Mouse (Mus musculus): ENCODE measurements around the gene Pitpnm2. TPM values are rescaled to one million over a fixed set of nuclear protein-coding genes. Genes with fewer than 3 reads are reported as not detected.

The Pitpnm2 gene
- polyA plus RNA-seq, 1 experiment = 4.0 TPM

- Histone ChIP-seq H3K79me3 (ENCODE audit: low read depth) (no peaks in the 10 kb centered on the region), H3K27me3 (ENCODE audit: control insufficient read depth, insufficient read depth, insufficient read length) (no peaks in the 10 kb centered on the region), H3K36me3 (ENCODE audit: control insufficient read depth, insufficient read depth) (no peaks in the 10 kb centered on the region), H3K4me3 (ENCODE audit: insufficient read depth, poor library complexity, severe bottlenecking) (no peak overlapping the region), H3K79me2 (ENCODE audit: control insufficient read depth, insufficient read depth) (no peaks in the 10 kb centered on the region), H3ac (ENCODE audit: control insufficient read depth, insufficient read length, low read depth) (peak overlapping the region; percentile 10)
- TF ChIP-seq MAX (IDR thresholded peaks at IDR 0.05) (no peak), USF1 (IDR thresholded peaks at IDR 0.05; ENCODE audit: low read depth) (no peak), MYOD1 (IDR thresholded peaks at IDR 0.05; ENCODE audit: control insufficient read depth, insufficient read length, low read depth) (no peak), FOSL1 (IDR thresholded peaks at IDR 0.05; ENCODE audit: insufficient read depth, low read length, poor library complexity, severe bottlenecking) (no peak), CEBPB (IDR thresholded peaks at IDR 0.05; ENCODE audit: low read depth) (no peak), MYOG (IDR thresholded peaks at IDR 0.05; ENCODE audit: control insufficient read depth, extremely low read depth, insufficient read length) (no peak), CTCF (IDR thresholded peaks at IDR 0.05; ENCODE audit: control insufficient read depth, insufficient read depth, insufficient read length) (no peak)
Observed at GRCm38 (mm10) chr5:124095077-124095581, 154.4 kb downstream of the Pitpnm2 start.

- no peak overlapping the region for H3ac ChIP-seq (ENCODE audit: control insufficient read depth, insufficient read length, low read depth)
- TF ChIP-seq FOSL1 (IDR thresholded peaks at IDR 0.05; ENCODE audit: insufficient read depth, low read length, poor library complexity, severe bottlenecking) (no peak), MAX (IDR thresholded peaks at IDR 0.05) (no peak), MYOD1 (IDR thresholded peaks at IDR 0.05; ENCODE audit: control insufficient read depth, insufficient read length, low read depth) (no peak), USF1 (IDR thresholded peaks at IDR 0.05; ENCODE audit: low read depth) (no peak), CTCF (IDR thresholded peaks at IDR 0.05; ENCODE audit: control insufficient read depth, insufficient read depth, insufficient read length) (no peak), CEBPB (IDR thresholded peaks at IDR 0.05; ENCODE audit: low read depth) (no peak), MYOG (IDR thresholded peaks at IDR 0.05; ENCODE audit: control insufficient read depth, extremely low read depth, insufficient read length) (no peak)
- H3K4me3 ChIP-seq (ENCODE audit: insufficient read depth, poor library complexity, severe bottlenecking) = no peak overlapping the region
- no peaks in the 10 kb centered on the region for H3K79me3 ChIP-seq (ENCODE audit: low read depth)
- no peaks in the 10 kb centered on the region for H3K79me2 ChIP-seq (ENCODE audit: control insufficient read depth, insufficient read depth)
- H3K27me3 ChIP-seq (ENCODE audit: control insufficient read depth, insufficient read depth, insufficient read length) = no peaks in the 10 kb centered on the region
- H3K36me3 ChIP-seq (ENCODE audit: control insufficient read depth, insufficient read depth) = no peaks in the 10 kb centered on the region
Observed at GRCm38 (mm10) chr5:124093852-124094604, 155.5 kb downstream of the Pitpnm2 start.

GRCm38 (mm10) chr5:124093120-124093794 lies 156.3 kb downstream of the Pitpnm2 start:
- no peaks in the 10 kb centered on the region for H3K79me2 ChIP-seq (ENCODE audit: control insufficient read depth, insufficient read depth)
- no peaks in the 10 kb centered on the region for H3K27me3 ChIP-seq (ENCODE audit: control insufficient read depth, insufficient read depth, insufficient read length)
- H3K4me3 ChIP-seq (ENCODE audit: insufficient read depth, poor library complexity, severe bottlenecking) = no peak overlapping the region
- H3ac ChIP-seq (ENCODE audit: control insufficient read depth, insufficient read length, low read depth) = no peak overlapping the region
- TF ChIP-seq MYOD1 (IDR thresholded peaks at IDR 0.05; ENCODE audit: control insufficient read depth, insufficient read length, low read depth) (no peak), MAX (IDR thresholded peaks at IDR 0.05) (no peak), CEBPB (IDR thresholded peaks at IDR 0.05; ENCODE audit: low read depth) (no peak), USF1 (IDR thresholded peaks at IDR 0.05; ENCODE audit: low read depth) (no peak), CTCF (IDR thresholded peaks at IDR 0.05; ENCODE audit: control insufficient read depth, insufficient read depth, insufficient read length) (no peak), FOSL1 (IDR thresholded peaks at IDR 0.05; ENCODE audit: insufficient read depth, low read length, poor library complexity, severe bottlenecking) (no peak), MYOG (IDR thresholded peaks at IDR 0.05; ENCODE audit: control insufficient read depth, extremely low read depth, insufficient read length) (no peak)
- no peaks in the 10 kb centered on the region for H3K36me3 ChIP-seq (ENCODE audit: control insufficient read depth, insufficient read depth)
- no peaks in the 10 kb centered on the region for H3K79me3 ChIP-seq (ENCODE audit: low read depth)

- TF ChIP-seq CEBPB (IDR thresholded peaks at IDR 0.05; ENCODE audit: low read depth) = no peak
- TF ChIP-seq MYOG (IDR thresholded peaks at IDR 0.05; ENCODE audit: control insufficient read depth, extremely low read depth, insufficient read length) = no peak
- TF ChIP-seq MYOD1 (IDR thresholded peaks at IDR 0.05; ENCODE audit: control insufficient read depth, insufficient read length, low read depth) = no peak
- TF ChIP-seq FOSL1 (IDR thresholded peaks at IDR 0.05; ENCODE audit: insufficient read depth, low read length, poor library complexity, severe bottlenecking) = no peak
- TF ChIP-seq USF1 (IDR thresholded peaks at IDR 0.05; ENCODE audit: low read depth) = no peak
- TF ChIP-seq MAX (IDR thresholded peaks at IDR 0.05) = no peak
- no peak for TF ChIP-seq CTCF (IDR thresholded peaks at IDR 0.05; ENCODE audit: control insufficient read depth, insufficient read depth, insufficient read length)
- Histone ChIP-seq H3K79me2 (ENCODE audit: control insufficient read depth, insufficient read depth) (no peaks in the 10 kb centered on the region), H3K36me3 (ENCODE audit: control insufficient read depth, insufficient read depth) (no peaks in the 10 kb centered on the region), H3K4me3 (ENCODE audit: insufficient read depth, poor library complexity, severe bottlenecking) (no peak overlapping the region), H3K27me3 (ENCODE audit: control insufficient read depth, insufficient read depth, insufficient read length) (no peaks in the 10 kb centered on the region), H3K79me3 (ENCODE audit: low read depth) (no peaks in the 10 kb centered on the region), H3ac (ENCODE audit: control insufficient read depth, insufficient read length, low read depth) (no peak overlapping the region)
Observed at GRCm38 (mm10) chr5:124091951-124092406, 157.6 kb downstream of the Pitpnm2 start.

GRCm38 (mm10) chr5:124089868-124090267 lies 159.7 kb downstream of the Pitpnm2 start:
- no peaks in the 10 kb centered on the region for H3K36me3 ChIP-seq (ENCODE audit: control insufficient read depth, insufficient read depth)
- no peaks in the 10 kb centered on the region for H3K27me3 ChIP-seq (ENCODE audit: control insufficient read depth, insufficient read depth, insufficient read length)
- H3ac ChIP-seq (ENCODE audit: control insufficient read depth, insufficient read length, low read depth) = no peak overlapping the region
- H3K4me3 ChIP-seq (ENCODE audit: insufficient read depth, poor library complexity, severe bottlenecking) = no peak overlapping the region
- H3K79me2 ChIP-seq (ENCODE audit: control insufficient read depth, insufficient read depth) = no peaks in the 10 kb centered on the region
- H3K79me3 ChIP-seq (ENCODE audit: low read depth) = no peaks in the 10 kb centered on the region
- TF ChIP-seq MYOD1 (IDR thresholded peaks at IDR 0.05; ENCODE audit: control insufficient read depth, insufficient read length, low read depth) = no peak
- TF ChIP-seq MYOG (IDR thresholded peaks at IDR 0.05; ENCODE audit: control insufficient read depth, extremely low read depth, insufficient read length) = no peak
- TF ChIP-seq USF1 (IDR thresholded peaks at IDR 0.05; ENCODE audit: low read depth) = no peak
- TF ChIP-seq CTCF (IDR thresholded peaks at IDR 0.05; ENCODE audit: control insufficient read depth, insufficient read depth, insufficient read length) = no peak
- no peak for TF ChIP-seq MAX (IDR thresholded peaks at IDR 0.05)
- TF ChIP-seq FOSL1 (IDR thresholded peaks at IDR 0.05; ENCODE audit: insufficient read depth, low read length, poor library complexity, severe bottlenecking) = no peak
- TF ChIP-seq CEBPB (IDR thresholded peaks at IDR 0.05; ENCODE audit: low read depth) = no peak
